Mouse (Mus musculus): ENCODE results near the gene Nsun2. TPM values are rescaled to one million over a fixed set of nuclear protein-coding genes. Genes with fewer than 3 reads are reported as not detected.
"Not testable (repeated sequence)": the region's sequence is repeated elsewhere in the genome, so short reads cannot be mapped to it uniquely, and the experiment has no call there.

The Nsun2 gene
- polyA plus RNA-seq, 1 experiment from 2014 or later, result 73.5 TPM

DNA sequence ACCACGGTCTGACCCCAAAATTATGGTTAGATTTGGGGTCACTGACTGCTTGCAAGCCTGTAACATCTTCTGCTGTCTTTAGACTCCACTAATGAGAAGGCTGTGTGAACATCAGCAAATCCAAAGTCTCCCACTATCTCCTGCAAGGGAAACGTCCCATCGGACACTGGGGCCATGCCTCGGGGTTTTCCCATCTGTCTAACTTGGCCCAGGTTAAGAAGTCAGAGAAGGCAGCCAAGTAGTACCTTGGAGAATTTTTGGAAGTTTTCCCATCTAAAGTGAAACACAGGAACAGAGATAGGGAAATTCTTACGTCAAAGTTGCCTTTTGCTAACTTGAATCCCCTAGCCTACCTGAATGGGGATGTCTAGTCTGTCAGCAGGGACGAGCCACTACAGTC, 50.0 kb downstream of the Nsun2 start:
- no peaks in the 10 kb centered on the region for H3K36me3 ChIP-seq
- no peaks in the 10 kb centered on the region for H3K27me3 ChIP-seq
- ATAC-seq (ENCODE audit: low FRiP score, low read depth), result no peak
- no peak overlapping the region for H3K4me2 ChIP-seq
- no peak overlapping the region for H3K27ac ChIP-seq (replicated peaks)
- no peak overlapping the region for H3K4me3 ChIP-seq
- 94% methylated on average over 6 of the region's 6 CpGs for WGBS
- H3K9ac ChIP-seq, result no peak overlapping the region
- H3K9me3 ChIP-seq, result no peaks in the 10 kb centered on the region
- no peaks in the 10 kb centered on the region for H3K4me1 ChIP-seq (replicated peaks)

DNA sequence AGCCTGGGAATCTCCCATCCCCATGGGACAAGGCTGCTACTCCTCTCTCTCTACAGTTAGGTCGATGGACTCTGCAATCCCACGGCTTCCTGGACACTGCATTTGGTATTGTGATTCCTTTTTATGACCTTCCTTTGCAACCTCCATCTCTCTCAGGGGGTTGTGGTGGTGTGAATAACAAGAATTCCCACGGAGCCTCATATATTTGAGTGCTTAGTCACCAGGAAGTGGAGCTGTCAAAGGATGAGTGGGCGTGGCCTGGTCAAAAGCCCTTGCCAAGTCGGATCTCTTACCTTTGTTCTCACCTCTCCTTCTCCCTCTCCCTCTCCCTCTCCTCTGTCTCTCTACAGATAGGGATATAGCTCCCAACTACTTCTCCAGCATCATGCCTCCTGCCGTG, 52.3 kb downstream of the Nsun2 start:
- Histone ChIP-seq H3K27ac (replicated peaks) (no peak overlapping the region), H3K4me2 (no peak overlapping the region), H3K9ac (no peak overlapping the region), H3K4me3 (no peak overlapping the region), H3K9me3 (no peaks in the 10 kb centered on the region), H3K36me3 (no peaks in the 10 kb centered on the region), H3K4me1 (replicated peaks) (no peaks in the 10 kb centered on the region), H3K27me3 (no peaks in the 10 kb centered on the region)
- no peak for ATAC-seq (ENCODE audit: low FRiP score, low read depth)
- WGBS, result 70% methylated on average over 6 of the region's 6 CpGs

DNA sequence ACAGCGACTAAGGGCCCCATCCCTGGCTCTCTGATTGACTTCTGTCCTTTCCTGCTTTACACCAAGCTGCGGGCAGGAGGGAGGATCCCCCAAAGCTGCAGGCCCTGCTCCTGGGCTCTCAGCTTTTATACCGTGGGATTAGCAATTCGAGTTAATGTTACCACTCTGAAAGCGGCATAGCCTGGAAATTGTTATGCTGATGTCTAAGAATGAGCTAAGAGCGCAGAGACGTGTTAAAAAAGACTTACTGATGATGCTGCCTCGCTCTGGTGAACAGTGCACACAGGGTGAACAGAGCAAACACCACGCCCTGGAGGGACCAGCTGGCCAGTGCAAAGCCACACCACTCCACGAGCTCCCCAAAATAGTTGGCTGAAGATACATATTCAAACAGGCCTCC, 52.8 kb downstream of the Nsun2 start:
- 64% methylated on average over 10 of the region's 10 CpGs for WGBS
- H3K27ac ChIP-seq (replicated peaks), result no peak overlapping the region
- H3K4me2 ChIP-seq, result no peak overlapping the region
- ATAC-seq (ENCODE audit: low FRiP score, low read depth), result no peak
- no peaks in the 10 kb centered on the region for H3K27me3 ChIP-seq
- no peaks in the 10 kb centered on the region for H3K4me1 ChIP-seq (replicated peaks)
- no peak overlapping the region for H3K4me3 ChIP-seq
- no peaks in the 10 kb centered on the region for H3K36me3 ChIP-seq
- H3K9ac ChIP-seq, result no peak overlapping the region
- H3K9me3 ChIP-seq, result no peaks in the 10 kb centered on the region

GRCm38 (mm10) chr13:69587849-69588248, 54.3 kb downstream of the Nsun2 start:
- H3K4me2 ChIP-seq, result no peak overlapping the region
- no peak overlapping the region for H3K27ac ChIP-seq (replicated peaks)
- H3K9me3 ChIP-seq, result no peaks in the 10 kb centered on the region
- H3K36me3 ChIP-seq, result no peaks in the 10 kb centered on the region
- no peaks in the 10 kb centered on the region for H3K4me1 ChIP-seq (replicated peaks)
- no peak overlapping the region for H3K4me3 ChIP-seq
- ATAC-seq (ENCODE audit: low FRiP score, low read depth), result no peak
- WGBS, result 81% methylated on average over 3 of the region's 3 CpGs
- no peaks in the 10 kb centered on the region for H3K27me3 ChIP-seq
- no peak overlapping the region for H3K9ac ChIP-seq

DNA sequence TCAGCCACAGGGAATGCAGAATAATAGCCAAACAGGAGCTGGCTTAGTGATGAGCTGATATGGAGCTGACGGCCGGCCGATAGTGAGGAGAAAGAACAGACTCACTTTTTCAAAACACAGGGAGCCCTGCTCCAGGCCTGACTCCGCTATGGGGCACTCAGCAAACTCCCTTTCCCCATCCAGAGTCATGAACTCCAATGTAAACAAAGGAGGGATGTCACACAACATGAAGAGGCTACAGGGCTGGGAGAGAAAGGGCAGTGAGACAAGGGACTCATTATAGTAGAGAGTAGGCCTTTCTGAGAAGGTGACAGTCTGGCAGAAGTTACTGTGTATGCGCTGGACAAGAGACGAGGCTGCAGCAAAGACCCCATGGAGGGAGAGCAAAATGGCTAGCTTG, 54.7 kb downstream of the Nsun2 start:
- no peaks in the 10 kb centered on the region for H3K9me3 ChIP-seq
- no peaks in the 10 kb centered on the region for H3K36me3 ChIP-seq
- no peak overlapping the region for H3K9ac ChIP-seq
- WGBS, result 73% methylated on average over 6 of the region's 6 CpGs
- no peaks in the 10 kb centered on the region for H3K4me1 ChIP-seq (replicated peaks)
- no peak for ATAC-seq (ENCODE audit: low FRiP score, low read depth)
- no peak overlapping the region for H3K4me3 ChIP-seq
- no peak overlapping the region for H3K4me2 ChIP-seq
- H3K27me3 ChIP-seq, result no peaks in the 10 kb centered on the region
- H3K27ac ChIP-seq (replicated peaks), result no peak overlapping the region

DNA sequence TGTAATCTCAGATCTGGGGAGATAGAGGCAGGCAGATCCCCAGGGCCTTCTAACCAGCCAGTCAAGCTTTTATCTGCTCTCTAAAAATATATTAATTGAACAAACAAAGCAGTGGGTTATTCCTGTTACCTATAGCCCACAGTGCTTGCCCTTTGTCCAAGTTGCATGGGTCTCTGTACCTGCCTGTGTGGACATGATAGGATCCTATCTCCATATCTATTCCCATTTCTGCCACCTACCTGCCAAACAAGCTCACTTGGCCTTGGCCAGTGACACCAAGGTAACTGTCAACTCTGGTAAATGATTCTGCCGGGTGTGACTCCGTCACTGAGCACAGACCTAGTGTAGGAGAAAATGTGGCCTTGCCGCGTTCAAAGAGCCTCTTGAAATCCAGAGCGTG, 57.8 kb downstream of the Nsun2 start:
- H3K4me3 ChIP-seq, result no peak overlapping the region
- no peak overlapping the region for H3K9ac ChIP-seq
- ATAC-seq (ENCODE audit: low FRiP score, low read depth), result no peak
- no peaks in the 10 kb centered on the region for H3K4me1 ChIP-seq (replicated peaks)
- H3K36me3 ChIP-seq, result no peaks in the 10 kb centered on the region
- WGBS, result 93% methylated on average over 5 of the region's 5 CpGs
- no peaks in the 10 kb centered on the region for H3K27me3 ChIP-seq
- no peak overlapping the region for H3K4me2 ChIP-seq
- H3K27ac ChIP-seq (replicated peaks), result no peak overlapping the region
- H3K9me3 ChIP-seq, result no peaks in the 10 kb centered on the region

DNA sequence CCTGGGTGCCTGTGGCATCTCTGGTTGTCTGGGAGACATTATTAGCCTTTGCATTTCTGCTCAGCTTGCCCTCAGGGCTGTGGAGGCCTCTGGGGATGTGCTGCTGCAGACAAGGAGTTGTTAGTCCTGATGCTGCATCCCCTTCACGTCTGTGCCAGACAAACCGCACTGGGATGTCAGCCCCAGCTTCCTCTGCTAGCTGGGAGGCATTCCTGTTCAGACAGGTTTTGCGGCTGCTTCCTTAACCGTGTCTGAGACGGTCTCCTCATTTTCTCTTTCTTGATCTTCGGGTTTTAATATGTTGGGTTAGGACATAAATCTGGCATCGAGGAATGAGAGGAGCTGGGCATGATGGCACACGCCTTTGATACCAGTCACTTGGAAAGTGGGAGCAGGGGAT, 58.7 kb downstream of the Nsun2 start:
- no peak overlapping the region for H3K4me3 ChIP-seq
- 81% methylated on average over 8 of the region's 8 CpGs for WGBS
- no peaks in the 10 kb centered on the region for H3K4me1 ChIP-seq (replicated peaks)
- no peaks in the 10 kb centered on the region for H3K27me3 ChIP-seq
- H3K9ac ChIP-seq, result no peak overlapping the region
- no peak overlapping the region for H3K27ac ChIP-seq (replicated peaks)
- no peaks in the 10 kb centered on the region for H3K9me3 ChIP-seq
- no peak overlapping the region for H3K4me2 ChIP-seq
- H3K36me3 ChIP-seq, result no peaks in the 10 kb centered on the region
- no peak for ATAC-seq (ENCODE audit: low FRiP score, low read depth)

DNA sequence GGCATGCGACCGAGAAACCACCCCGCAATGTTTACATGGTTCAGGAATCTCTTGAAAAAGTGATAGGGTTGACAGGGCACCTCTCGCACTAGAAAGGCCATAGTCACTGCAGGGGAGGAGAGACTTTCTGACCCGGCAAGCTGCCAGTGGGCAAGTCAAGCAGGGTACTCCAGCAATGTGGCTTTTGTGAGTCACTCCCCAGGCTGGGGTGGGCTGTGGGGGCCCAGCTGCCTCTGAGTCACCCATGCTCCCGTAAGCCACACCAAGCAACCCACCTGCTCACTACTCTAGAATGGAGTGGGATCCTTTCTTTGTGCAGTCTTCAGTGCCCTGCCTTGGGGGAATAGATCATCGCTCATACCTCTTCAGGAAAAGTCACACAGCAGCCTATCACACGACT, 59.9 kb downstream of the Nsun2 start:
- WGBS, result 89% methylated on average over 8 of the region's 8 CpGs
- no peak overlapping the region for H3K4me3 ChIP-seq
- no peaks in the 10 kb centered on the region for H3K27me3 ChIP-seq
- no peaks in the 10 kb centered on the region for H3K36me3 ChIP-seq
- H3K4me2 ChIP-seq, result no peak overlapping the region
- no peaks in the 10 kb centered on the region for H3K4me1 ChIP-seq (replicated peaks)
- no peak for ATAC-seq (ENCODE audit: low FRiP score, low read depth)
- no peak overlapping the region for H3K27ac ChIP-seq (replicated peaks)
- no peak overlapping the region for H3K9ac ChIP-seq
- H3K9me3 ChIP-seq, result no peaks in the 10 kb centered on the region

- ATAC-seq (ENCODE audit: low FRiP score, low read depth), result no peak
- Histone ChIP-seq H3K4me3 (no peak overlapping the region), H3K27ac (replicated peaks) (no peak overlapping the region), H3K4me1 (replicated peaks) (no peaks in the 10 kb centered on the region), H3K27me3 (no peaks in the 10 kb centered on the region), H3K9ac (no peak overlapping the region), H3K4me2 (no peak overlapping the region), H3K36me3 (no peaks in the 10 kb centered on the region), H3K9me3 (no peaks in the 10 kb centered on the region)
- 86% methylated on average over 7 of the region's 7 CpGs for WGBS
Measured at GRCm38 (mm10) chr13:69594577-69595256, 61.2 kb downstream of the Nsun2 start.

DNA sequence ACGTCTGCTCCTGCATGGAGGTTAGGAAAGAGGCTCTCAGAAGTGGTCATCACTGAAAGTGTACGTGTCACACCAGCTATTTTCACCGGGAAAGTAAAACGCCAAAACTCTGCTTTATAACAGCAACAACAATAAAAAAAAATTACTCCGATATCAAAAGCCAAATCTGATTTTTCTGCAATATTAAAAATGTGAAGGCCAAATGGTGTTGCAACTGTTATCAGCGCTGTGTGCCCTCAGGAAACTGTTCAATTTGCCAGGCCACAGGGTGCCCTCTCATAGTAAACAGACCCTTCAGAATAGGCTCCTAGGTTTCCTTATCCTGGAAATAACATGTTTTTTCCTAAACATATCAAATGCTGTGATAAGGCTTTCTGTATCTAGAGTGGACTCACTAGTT, 62.4 kb downstream of the Nsun2 start:
- no peaks in the 10 kb centered on the region for H3K36me3 ChIP-seq
- no peaks in the 10 kb centered on the region for H3K27me3 ChIP-seq
- ATAC-seq (ENCODE audit: low FRiP score, low read depth), result no peak
- H3K27ac ChIP-seq (replicated peaks), result no peak overlapping the region
- H3K4me3 ChIP-seq, result no peak overlapping the region
- H3K4me2 ChIP-seq, result no peak overlapping the region
- WGBS, result 92% methylated on average over 6 of the region's 6 CpGs
- no peak overlapping the region for H3K9ac ChIP-seq
- H3K9me3 ChIP-seq, result no peaks in the 10 kb centered on the region
- H3K4me1 ChIP-seq (replicated peaks), result no peaks in the 10 kb centered on the region

GRCm38 (mm10) chr13:69596515-69596914, 63.0 kb downstream of the Nsun2 start:
- ATAC-seq (ENCODE audit: low FRiP score, low read depth), result no peak
- no peaks in the 10 kb centered on the region for H3K36me3 ChIP-seq
- no peaks in the 10 kb centered on the region for H3K9me3 ChIP-seq

GRCm38 (mm10) chr13:69598867-69599266, 65.3 kb downstream of the Nsun2 start:
- H3K27me3 ChIP-seq, result no peaks in the 10 kb centered on the region
- H3K4me2 ChIP-seq, result no peak overlapping the region
- H3K4me1 ChIP-seq (replicated peaks), result no peaks in the 10 kb centered on the region
- ATAC-seq (ENCODE audit: low FRiP score, low read depth), result no peak
- no peak overlapping the region for H3K9ac ChIP-seq
- no peak overlapping the region for H3K27ac ChIP-seq (replicated peaks)
- H3K4me3 ChIP-seq, result no peak overlapping the region
- 93% methylated on average over 10 of the region's 10 CpGs for WGBS
- H3K9me3 ChIP-seq, result no peaks in the 10 kb centered on the region
- H3K36me3 ChIP-seq, result no peaks in the 10 kb centered on the region

More at GRCm38 (mm10) chr13:69596515-69596914, 63.0 kb downstream of the Nsun2 start:
- no peak overlapping the region for H3K27ac ChIP-seq (replicated peaks)
- 97% methylated on average over 2 of the region's 2 CpGs for WGBS
- H3K4me1 ChIP-seq (replicated peaks), result no peaks in the 10 kb centered on the region
- no peak overlapping the region for H3K9ac ChIP-seq
- H3K4me3 ChIP-seq, result no peak overlapping the region
- no peaks in the 10 kb centered on the region for H3K27me3 ChIP-seq
- no peak overlapping the region for H3K4me2 ChIP-seq

DNA sequence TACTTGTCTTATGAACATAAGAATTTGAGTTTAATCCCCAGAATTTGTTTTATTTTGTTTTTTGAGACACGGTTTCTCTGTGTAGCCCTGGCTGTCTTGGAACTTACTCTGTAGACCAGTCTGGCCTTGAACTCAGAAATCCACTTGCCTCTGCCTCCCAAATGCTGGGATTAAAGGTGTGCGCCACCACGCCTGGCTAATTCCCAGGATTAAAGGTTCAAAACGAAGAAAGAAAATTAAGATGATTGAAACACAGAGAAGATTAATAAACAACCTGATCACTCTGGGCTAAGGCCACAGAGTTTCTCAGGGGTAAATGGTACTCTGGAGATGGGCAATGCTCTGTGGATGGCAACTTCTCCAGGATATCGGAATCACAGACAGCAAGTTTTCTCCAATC, 67.3 kb downstream of the Nsun2 start:
- H3K9me3 ChIP-seq; H3K4me3 ChIP-seq; H3K27ac ChIP-seq (replicated peaks); H3K27me3 ChIP-seq; ATAC-seq (ENCODE audit: low FRiP score, low read depth); H3K4me1 ChIP-seq (replicated peaks); H3K4me2 ChIP-seq; H3K36me3 ChIP-seq; H3K9ac ChIP-seq: not testable (repeated sequence)
- 94% methylated on average over 5 of the region's 5 CpGs for WGBS

Measured in hindbrain, embryonic 15.5 days (tissue).